Mouse (Mus musculus) bone marrow macrophage, adult 2 months (primary cell): ENCODE results near the gene 1700017N19Rik. TPM values are rescaled to one million over a fixed set of nuclear protein-coding genes. Genes with fewer than 3 reads are reported as not detected.
A peak's percentile ranks its signal among the peaks of the same experiment; 100 is the strongest.
"Not testable (repeated sequence)": the region's sequence is repeated elsewhere in the genome, so short reads cannot be mapped to it uniquely, and the experiment has no call there.

ENCODE experiments used
- H3K27ac ChIP-seq: 2 replicates; pipeline ENCODE4 v1.5.1; 2012; ENCODE audit warnings: low read depth, low read length; ENCODE audit not compliant: insufficient read depth
- H3K4me1 ChIP-seq: 2 replicates; pipeline ENCODE4 v1.6.1; 2012; ENCODE audit warnings: low read length; ENCODE audit not compliant: control insufficient read depth, insufficient read depth
- H3K4me3 ChIP-seq: 2 replicates; pipeline ENCODE4 v1.5.1; 2012; ENCODE audit warnings: mild to moderate bottlenecking, low read length, moderate library complexity; ENCODE audit not compliant: insufficient read depth
- CTCF ChIP-seq: IDR thresholded peaks from 2 replicates; pipeline ENCODE4 v1.5.1; 2012; ENCODE audit warnings: low read depth, mild to moderate bottlenecking, low read length, moderate library complexity
- POLR2A ChIP-seq: IDR thresholded peaks from 2 replicates; pipeline ENCODE4 v1.6.1; 2012; ENCODE audit warnings: mild to moderate bottlenecking, low read depth, low read length, borderline replicate concordance
- polyA plus RNA-seq: library from polyadenylated mRNA; stranded (reverse); fragments of >200 nt; gene quantifications from 2 replicates; pipeline ENCODE4 v1.2.4, GENCODE M21; 2012; ENCODE audit not compliant: missing spikeins, insufficient read depth, insufficient read length

The 1700017N19Rik gene
- polyA plus RNA-seq: not detected in 2 replicates

GRCm38 (mm10) chr10:100590323-100590722 lies at the start of gene 1700017N19Rik, which contains the start of gene 4930430F08Rik:
Gene 1700017N19Rik, plus strand, starts transcription at chr10:100590484.
Gene 4930430F08Rik, minus strand, starts transcription at chr10:100590423.
- H3K4me3 ChIP-seq: 0 out of 2 replicates have a peak within 1 kb of the TSS, but pooled peaks have one; percentile 71
- H3K27ac ChIP-seq: no peak within 1 kb of the TSS
- TF ChIP-seq CTCF: no peak
- no peak for TF ChIP-seq POLR2A
- H3K4me1 ChIP-seq: peaks cover 5% of the 10 kb centered on the region

GRCm38 (mm10) chr10:100556566-100557175 lies 33.6 kb upstream of the 1700017N19Rik start:
- Histone ChIP-seq H3K4me3 (no peak overlapping the region), H3K4me1 (peaks cover 3% of the 10 kb centered on the region; the same call in 1 of the 2 replicates), H3K27ac (no peak overlapping the region)
- TF ChIP-seq CTCF: no peak

- H3K27ac ChIP-seq, H3K4me3 ChIP-seq, H3K4me1 ChIP-seq: not testable (repeated sequence)
These were observed 29.9 kb upstream of the 1700017N19Rik start for GRCm38 (mm10) chr10:100560194-100560883.

DNA sequence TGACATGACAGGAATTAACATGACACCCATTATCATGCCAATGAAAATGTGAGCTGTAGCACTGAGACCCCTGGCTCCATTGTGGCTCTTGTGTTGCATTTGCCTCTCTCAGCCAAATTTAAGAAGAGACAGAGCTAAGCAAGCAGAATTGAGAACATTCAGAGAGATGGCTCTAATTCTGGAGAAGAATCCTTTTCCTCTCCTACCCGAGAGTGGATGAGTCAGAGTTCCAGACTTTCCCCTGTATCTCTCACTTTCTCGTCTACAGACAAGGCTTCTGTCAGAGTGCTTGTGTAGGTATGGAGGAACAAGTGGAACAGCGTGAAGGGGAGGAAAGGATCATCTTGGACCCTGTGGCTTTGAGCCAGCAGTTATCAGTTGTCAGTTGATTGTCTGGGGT lies 26.2 kb upstream of the 1700017N19Rik start:
- no peak overlapping the region for H3K27ac ChIP-seq
- no peaks in the 10 kb centered on the region for H3K4me1 ChIP-seq
- no peak for TF ChIP-seq CTCF
- no peak for TF ChIP-seq POLR2A
- H3K4me3 ChIP-seq: no peak overlapping the region

DNA sequence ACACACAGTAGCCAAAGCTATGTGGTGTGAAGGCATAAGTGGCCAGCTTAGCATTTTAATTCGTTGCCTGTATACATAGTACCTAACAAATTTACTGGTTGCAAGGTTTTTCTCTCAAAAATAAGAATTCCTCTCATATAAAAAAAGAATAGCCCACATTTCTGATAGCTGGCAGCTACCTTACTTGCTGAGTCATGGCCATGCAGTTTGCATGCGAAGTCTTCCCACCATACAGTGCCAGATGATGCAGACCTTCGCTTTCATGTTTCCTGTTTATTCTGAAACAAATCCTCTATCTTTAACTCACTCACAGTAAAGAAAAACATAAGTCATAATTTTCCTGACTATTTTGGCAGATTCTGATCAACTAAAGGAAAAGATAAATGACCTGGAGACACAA lies 18.6 kb upstream of the 1700017N19Rik start:
- Histone ChIP-seq H3K4me3 (no peak overlapping the region), H3K4me1 (no peaks in the 10 kb centered on the region), H3K27ac (no peak overlapping the region)
- no peak for TF ChIP-seq POLR2A
- no peak for TF ChIP-seq CTCF

- TF ChIP-seq POLR2A (no peak), CTCF (no peak)
- Histone ChIP-seq H3K27ac (no peak overlapping the region), H3K4me3 (no peak overlapping the region), H3K4me1 (no peaks in the 10 kb centered on the region)
These were observed 15.7 kb upstream of the 1700017N19Rik start for GRCm38 (mm10) chr10:100574505-100575149.

DNA sequence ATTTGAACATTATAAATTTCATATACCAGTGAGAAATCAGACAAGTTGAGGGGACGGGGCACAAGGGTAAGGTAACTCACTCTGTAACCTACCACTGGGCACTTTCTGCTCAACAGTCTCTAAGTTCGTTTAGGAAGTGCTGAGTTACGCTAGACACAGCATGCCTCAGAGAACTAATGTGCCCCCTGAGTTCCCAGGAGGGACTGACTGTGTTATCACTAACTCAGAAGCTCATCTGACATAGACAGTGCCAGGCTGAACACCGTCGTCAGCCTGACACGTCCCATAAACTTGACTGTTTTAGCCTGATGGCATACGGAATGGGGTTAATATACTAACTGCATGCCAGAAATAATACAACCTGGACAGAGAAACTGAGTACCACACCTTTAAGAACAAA lies 15.0 kb upstream of the 1700017N19Rik start:
- no peak for TF ChIP-seq POLR2A
- no peak for TF ChIP-seq CTCF
- Histone ChIP-seq H3K27ac (no peak overlapping the region), H3K4me1 (no peaks in the 10 kb centered on the region), H3K4me3 (no peak overlapping the region)

DNA sequence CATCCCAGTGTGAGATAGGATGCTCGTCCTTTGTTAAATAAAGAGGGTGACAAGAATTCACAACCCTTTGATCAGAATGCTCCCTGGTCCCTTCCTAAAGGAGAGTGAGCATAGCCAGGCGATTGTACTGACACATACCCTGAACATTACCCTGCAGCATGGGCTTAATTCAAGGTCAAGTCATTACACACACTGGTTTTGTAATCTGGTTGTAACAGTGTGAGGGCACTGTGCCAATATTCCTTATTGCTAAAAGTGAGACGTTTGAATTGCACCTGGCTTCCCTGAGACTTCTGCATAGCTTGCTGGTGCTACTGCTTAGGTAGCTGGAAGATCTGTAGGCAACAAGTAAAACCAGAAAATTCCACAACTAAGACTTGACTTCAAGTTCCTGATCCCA lies 6.1 kb upstream of the 1700017N19Rik start:
- no peak overlapping the region for H3K27ac ChIP-seq
- TF ChIP-seq CTCF (no peak), POLR2A (no peak)
- peaks cover 5% of the 10 kb centered on the region for H3K4me1 ChIP-seq
- H3K4me3 ChIP-seq: no peak overlapping the region

DNA sequence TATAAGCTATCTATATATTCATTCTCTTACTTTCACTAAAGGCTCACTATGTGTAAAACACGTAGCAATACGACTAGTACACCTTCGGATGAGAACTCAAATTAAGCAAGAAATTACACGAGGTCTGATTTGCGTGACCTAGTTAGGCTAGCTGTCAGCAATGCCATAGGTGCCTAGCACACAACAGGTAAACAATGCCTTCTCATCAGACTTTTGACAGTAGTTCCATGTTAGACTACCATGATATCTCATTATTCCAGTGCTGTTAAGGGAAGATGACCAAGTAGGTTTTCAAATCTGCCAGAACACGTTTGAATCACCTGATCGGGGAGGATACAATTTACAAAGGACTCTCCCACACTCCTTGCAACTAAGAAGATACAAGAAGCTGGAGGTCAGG lies 1.8 kb upstream of the 1700017N19Rik start:
- peaks cover 5% of the 10 kb centered on the region for H3K4me1 ChIP-seq
- H3K27ac ChIP-seq: no peak overlapping the region
- TF ChIP-seq POLR2A (no peak), CTCF (no peak)
- peak overlapping the region; percentile 71 for H3K4me3 ChIP-seq

DNA sequence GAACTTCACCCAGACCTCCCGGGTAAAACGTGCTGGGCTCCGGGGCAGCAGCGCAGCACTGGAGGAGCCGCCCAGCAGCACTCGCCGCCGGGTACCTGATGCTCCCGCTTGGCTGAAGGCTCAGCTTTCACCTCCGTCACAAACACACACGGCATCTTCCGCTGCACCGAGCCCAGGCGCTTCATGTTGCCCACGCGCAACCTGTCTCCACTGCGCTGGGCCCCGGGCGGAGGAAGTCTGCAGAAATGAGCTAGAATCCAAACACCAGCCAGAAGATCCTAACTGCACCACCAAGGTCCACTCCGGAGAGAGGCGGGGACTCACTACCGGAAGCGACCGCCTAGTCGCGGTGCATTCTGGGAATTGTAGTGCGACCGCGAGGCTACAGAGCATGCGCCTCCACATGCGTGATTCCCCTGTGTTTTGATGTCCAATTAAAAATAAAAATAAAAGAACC lies 1.3 kb upstream of the 1700017N19Rik start:
- peak overlapping the region; percentile 71 for H3K4me3 ChIP-seq
- TF ChIP-seq POLR2A (no peak), CTCF (no peak)

More for the DNA sequence above, 1.3 kb upstream of the 1700017N19Rik start:
- Histone ChIP-seq H3K4me1 (peaks cover 5% of the 10 kb centered on the region), H3K27ac (peak overlapping the region; percentile 23)
